Mouse (Mus musculus) inflammation-experienced regulatory T-cells, adult 16 weeks (primary cell): Measurements from ENCODE around the gene Creb3l4. TPM values are rescaled to one million over a fixed set of nuclear protein-coding genes. Genes with fewer than 3 reads are reported as not detected.

ENCODE experiments used
- polyA plus RNA-seq: library from polyadenylated mRNA; unstranded; fragments of 100-300 nt; shearing (Covaris generic); gene quantifications from one replicate; pipeline ENCODE4 v1.2.1, GENCODE M21; 2017

Gene Creb3l4
- polyA plus RNA-seq: not detected

DNA sequence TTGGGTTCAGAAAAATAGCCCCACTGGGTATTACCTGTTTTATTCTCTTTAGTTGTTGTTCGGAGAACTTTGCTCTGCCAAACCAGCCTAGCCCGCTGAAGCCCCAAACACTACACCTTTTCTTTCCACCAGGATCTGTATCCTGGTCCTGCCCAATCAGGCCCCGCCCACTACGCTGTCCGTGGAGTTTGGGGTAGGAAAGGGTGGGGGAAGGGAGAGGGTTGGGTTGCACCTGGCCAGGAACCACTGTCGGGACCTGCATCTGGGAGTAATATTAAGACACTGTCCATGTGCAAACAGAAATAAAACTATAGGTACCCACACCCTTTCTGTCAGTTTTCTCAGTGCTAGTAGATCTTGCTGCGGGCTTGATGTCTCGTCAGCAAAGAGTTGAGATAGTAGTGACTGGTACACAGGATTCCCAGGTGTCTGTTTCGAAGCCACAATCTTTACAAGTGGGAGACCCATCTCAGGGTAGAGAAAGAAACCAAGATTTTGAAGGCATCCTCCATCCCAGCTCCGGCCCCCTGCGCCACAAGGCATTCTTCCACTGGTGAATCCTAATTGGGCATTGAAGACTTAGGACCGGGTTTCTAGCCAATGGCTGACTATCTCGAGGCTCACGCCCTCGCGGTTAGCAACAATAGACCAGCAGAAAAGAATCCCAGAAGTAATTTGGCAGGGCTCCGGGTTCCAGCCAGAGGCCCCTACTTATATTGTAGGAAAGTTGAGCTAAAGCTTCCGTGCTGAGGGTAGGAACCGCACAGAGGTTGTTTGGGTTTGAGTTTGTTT is at the start of gene Creb3l4:
Gene Creb3l4, minus strand, starts transcription at position 529 of the 792 bp plus-strand sequence.

DNA sequence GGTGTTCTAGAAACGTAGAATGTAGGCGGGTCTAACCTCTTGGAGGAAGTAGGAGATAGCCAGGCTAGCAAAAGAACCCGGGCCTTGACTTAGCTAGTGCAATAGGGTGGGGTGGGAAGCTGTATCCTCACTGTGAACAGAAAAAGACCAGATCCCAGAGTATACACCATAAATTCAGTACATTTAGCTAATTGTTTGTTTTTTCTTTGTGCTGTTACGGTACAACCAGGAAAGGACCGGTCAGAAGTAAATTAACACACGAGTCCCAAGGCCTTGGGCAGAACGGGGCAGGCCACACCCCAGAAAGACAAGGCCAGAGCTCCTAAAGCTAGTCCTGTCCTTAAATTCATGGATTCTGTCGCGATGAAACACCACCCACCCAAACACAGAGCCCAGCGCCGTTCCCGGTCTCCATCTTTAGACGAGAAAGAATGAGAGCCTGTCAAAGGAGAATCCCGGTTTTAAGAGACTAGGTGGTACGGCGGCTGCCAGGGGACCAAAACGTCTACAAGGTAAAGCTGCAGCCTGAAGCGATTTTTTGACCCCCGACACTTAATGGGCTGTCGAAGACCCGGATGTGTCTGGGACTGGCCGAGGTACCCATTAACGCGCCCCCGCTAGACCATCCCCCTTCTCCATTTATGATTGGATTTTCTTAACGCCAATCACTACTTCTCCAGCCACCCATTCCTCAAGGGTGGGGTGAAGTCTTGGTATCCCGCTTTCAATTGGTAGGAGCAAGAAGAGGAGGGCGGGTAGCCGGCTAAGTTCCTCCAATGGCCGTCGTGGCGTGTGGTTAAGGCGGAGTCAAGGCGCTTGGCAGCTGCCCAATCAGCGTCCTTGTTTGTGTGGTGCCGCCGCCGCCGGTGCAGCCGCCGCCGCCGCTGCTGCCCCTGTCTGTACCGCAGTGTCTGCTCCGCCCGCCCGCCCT is 49.3 kb upstream of the Creb3l4 start, which contains the start of gene Gatad2b:
Gene Gatad2b, plus strand, starts transcription at position 834 of the 931 bp plus-strand sequence.

GRCm38 (mm10) chr3:90265034-90265931 is 22.0 kb upstream of the Creb3l4 start, which contains the start of gene Dennd4b:
Dennd4b (plus strand) TSS chr3:90265185.

GRCm38 (mm10) chr3:90253653-90254418 is 10.5 kb upstream of the Creb3l4 start, which contains the start of gene Crtc2:
Crtc2 (plus strand) TSS chr3:90254163.

DNA sequence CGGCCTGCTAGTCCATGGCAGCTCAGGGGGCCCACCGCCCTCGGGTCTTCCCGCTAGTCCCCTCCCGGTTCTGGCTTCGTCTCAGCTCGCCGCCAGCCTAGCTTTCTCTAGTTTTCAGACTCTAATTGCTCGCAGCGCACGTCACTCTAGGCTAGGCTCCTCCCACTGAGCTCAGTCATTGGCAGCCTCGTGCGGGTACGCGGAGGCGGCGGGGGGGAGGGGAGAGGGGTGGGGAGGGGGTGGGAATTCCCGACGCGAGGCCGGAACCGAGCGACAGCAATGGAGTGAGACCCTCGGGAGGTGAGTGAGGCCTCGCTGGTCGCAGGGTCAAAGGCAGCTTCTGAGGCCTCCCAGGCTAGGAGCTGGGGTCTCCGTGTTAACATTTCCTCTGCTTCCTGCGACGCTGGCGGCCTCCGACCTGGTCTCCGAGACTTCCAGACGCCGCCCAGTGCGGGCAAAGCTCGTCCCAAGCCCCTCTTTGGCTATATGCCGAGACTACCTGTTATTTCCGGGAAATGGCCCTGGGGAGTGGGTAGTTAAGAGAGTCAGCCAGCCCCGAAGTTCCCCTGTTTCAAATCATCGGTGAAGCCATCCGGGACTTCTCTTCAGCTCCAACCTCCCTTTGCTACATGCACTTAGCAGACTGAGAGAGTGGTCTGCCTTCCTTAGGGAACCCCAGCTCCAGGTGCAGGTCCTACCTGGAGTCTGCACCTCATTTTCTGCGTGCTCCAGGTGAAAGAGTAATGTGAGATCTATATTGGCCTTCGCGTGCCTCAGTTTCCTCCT is 4.8 kb upstream of the Creb3l4 start, which contains the start of gene Slc39a1:
Gene Slc39a1, plus strand, starts transcription at position 213 of the 786 bp plus-strand sequence.

GRCm38 (mm10) chr3:90231507-90232333 is 11.6 kb downstream of the Creb3l4 start, which contains the start of gene Jtb:
Jtb (plus strand) TSS chr3:90231597.

GRCm38 (mm10) chr3:90213377-90213866 is 29.9 kb downstream of the Creb3l4 start, which contains the start of the genes Rps27 and Rab13:
Rps27 (minus strand) TSS chr3:90213651.
Rab13 (plus strand) TSS chr3:90213695.

Other genes starting within 250 kb of the Creb3l4 start
- gene Hax1, start 244.7 kb downstream of the Creb3l4 start, polyA plus RNA-seq: 116 TPM
- 166 TPM for gene 4933434E20Rik, start 191.9 kb downstream of the Creb3l4 start, polyA plus RNA-seq
- 273 TPM for gene Ubap2l, start 190.9 kb downstream of the Creb3l4 start, polyA plus RNA-seq
- gene Tpm3, start 170.9 kb downstream of the Creb3l4 start, polyA plus RNA-seq: 1,000 TPM
- gene Nup210l, start 139.4 kb downstream of the Creb3l4 start, polyA plus RNA-seq: 0.63 TPM
- gene Rps27, start 29.9 kb downstream of the Creb3l4 start, polyA plus RNA-seq: 2,655 TPM
- gene Rab13, start 29.8 kb downstream of the Creb3l4 start, polyA plus RNA-seq: not detected
- 194 TPM for gene Jtb, start 11.9 kb downstream of the Creb3l4 start, polyA plus RNA-seq
- gene Slc39a1, start 4.7 kb upstream of the Creb3l4 start, polyA plus RNA-seq: 3.4 TPM
- gene Crtc2, start 10.7 kb upstream of the Creb3l4 start, polyA plus RNA-seq: 114 TPM
- gene Dennd4b, start 21.7 kb upstream of the Creb3l4 start, polyA plus RNA-seq: 65.5 TPM
- 13.3 TPM for gene Gatad2b, start 49.7 kb upstream of the Creb3l4 start, polyA plus RNA-seq
- gene Slc27a3, start 146.4 kb upstream of the Creb3l4 start, polyA plus RNA-seq: 0.24 TPM
- gene Ints3, start 190.1 kb upstream of the Creb3l4 start, polyA plus RNA-seq: 43.9 TPM
- not detected for gene Npr1, start 222.4 kb upstream of the Creb3l4 start, polyA plus RNA-seq
- 116 TPM for gene Ilf2, start 232.6 kb upstream of the Creb3l4 start, polyA plus RNA-seq
- 132 TPM for gene Snapin, start 247.5 kb upstream of the Creb3l4 start, polyA plus RNA-seq